Mouse (Mus musculus) forebrain, embryonic 14.5 days (tissue): ENCODE results near the gene Klhdc9. TPM values are rescaled to one million over a fixed set of nuclear protein-coding genes. Genes with fewer than 3 reads are reported as not detected.

Source experiments
- ATAC-seq: fragments of 200-750 bp; cut with Nextera tagmentation; 2 replicates; pipeline ENCODE4 v1.8.0; 2017; ENCODE audit warnings: mild to moderate bottlenecking, moderate library complexity
- DNase-seq: peaks from one replicate; pipeline ENCODE4 v3.0.0-alpha.2; 2015; ENCODE audit warnings: low spot score
- H3K27ac ChIP-seq: fragments of 300-500 bp; sonication (generic); 2 replicates; pipeline ENCODE4 v1.5.1; 2014; ENCODE audit warnings: low read depth, mild to moderate bottlenecking, control low read depth, low read length, moderate library complexity
- H3K27me3 ChIP-seq: fragments of 300-500 bp; sonication (generic); replicated peaks from 2 replicates; pipeline ENCODE4 v1.6.1; 2014; ENCODE audit warnings: low read length, control low read depth, mixed read lengths; ENCODE audit not compliant: control insufficient read depth, insufficient read depth
- H3K36me3 ChIP-seq: fragments of 300-500 bp; sonication (generic); 2 replicates; pipeline ENCODE4 v1.6.1; 2014; ENCODE audit warnings: low read length, control low read depth; ENCODE audit not compliant: control insufficient read depth, insufficient read depth
- H3K4me1 ChIP-seq: fragments of 300-500 bp; sonication (generic); 2 replicates; pipeline ENCODE4 v1.6.1; 2014; ENCODE audit warnings: antibody characterized with exemption, low read length, control low read depth; ENCODE audit not compliant: control insufficient read depth, insufficient read depth
- H3K4me2 ChIP-seq: fragments of 300-500 bp; sonication (generic); 2 replicates; pipeline ENCODE4 v1.6.1; 2014; ENCODE audit warnings: mild to moderate bottlenecking, control low read depth, low read length
- H3K4me3 ChIP-seq: fragments of 300-500 bp; sonication (generic); 2 replicates; pipeline ENCODE4 v1.5.1; 2014; ENCODE audit warnings: low read depth, low read length, control low read depth
- H3K9ac ChIP-seq: fragments of 300-500 bp; sonication (generic); 2 replicates; pipeline ENCODE4 v1.6.1; 2014; ENCODE audit warnings: mild to moderate bottlenecking, low read length, control low read depth, moderate library complexity
- H3K9me3 ChIP-seq: fragments of 300-500 bp; sonication (generic); replicated peaks from 2 replicates; pipeline ENCODE4 v1.6.1; 2016; ENCODE audit warnings: low read length, control low read depth, mixed read lengths; ENCODE audit not compliant: control insufficient read depth
- WGBS: fragments of 180-500 bp; shearing (Covaris S2); extraction: QIAGEN DNeasy Blood & Tissue Kit; methylation state at CpG from one replicate; pipeline ENCODE4 v1.1.7; 2014; 5-methylcytosine and 5-hydroxymethylcytosine counted together
- polyA plus RNA-seq: library from polyadenylated mRNA; unstranded; fragments of >200 nt; fragmentation: Nextera tagmentation; extraction: Ambion mirVana; gene quantifications from 2 replicates; pipeline ENCODE4 v1.2.1, GENCODE M21; 2014

The Klhdc9 gene
- polyA plus RNA-seq, 1 experiment from 2014 or later: 5.2 TPM

- DNase-seq: peak; percentile 91
- Histone ChIP-seq H3K4me1 (peaks cover 8% of the 10 kb centered on the region), H3K9ac (peak overlapping the region; percentile 60), H3K9me3 (no peaks in the 10 kb centered on the region), H3K27ac (peak overlapping the region; percentile 55), H3K36me3 (peaks cover 22% of the 10 kb centered on the region), H3K4me3 (peak overlapping the region; percentile 48), H3K4me2 (peak overlapping the region; percentile 84), H3K27me3 (no peaks in the 10 kb centered on the region)
- ATAC-seq: peak; percentile 83
- WGBS: 39% methylated on average over 16 of the region's 16 CpGs
Observed at GRCm38 (mm10) chr1:171361106-171362103, 807 bp upstream of the Klhdc9 start.

- H3K4me3 ChIP-seq: peak overlapping the region; percentile 48
- ATAC-seq (no peak; the same call in 1 of the 2 replicates), DNase-seq (no peak)
- H3K27me3 ChIP-seq: no peaks in the 10 kb centered on the region
- H3K4me1 ChIP-seq: peaks cover 8% of the 10 kb centered on the region
- peak overlapping the region; percentile 52 for H3K27ac ChIP-seq
- 4% methylated on average over 26 of the region's 26 CpGs for WGBS
- no peaks in the 10 kb centered on the region for H3K9me3 ChIP-seq
- peaks cover 23% of the 10 kb centered on the region for H3K36me3 ChIP-seq
- H3K4me2 ChIP-seq: peak overlapping the region; percentile 84
- peak overlapping the region; percentile 60 for H3K9ac ChIP-seq
Observed at GRCm38 (mm10) chr1:171360253-171360652, 345 bp downstream of the Klhdc9 start.

GRCm38 (mm10) chr1:171358421-171358820, 2.2 kb downstream of the Klhdc9 start:
- Histone ChIP-seq H3K27ac (no peak overlapping the region), H3K4me3 (no peak overlapping the region), H3K4me2 (no peak overlapping the region), H3K9ac (no peak overlapping the region), H3K36me3 (peaks cover 23% of the 10 kb centered on the region), H3K4me1 (peaks cover 8% of the 10 kb centered on the region), H3K9me3 (no peaks in the 10 kb centered on the region), H3K27me3 (no peaks in the 10 kb centered on the region)
- DNase-seq (peak; percentile 73), ATAC-seq (no peak)
- WGBS: 77% methylated on average over 4 of the region's 4 CpGs

- H3K36me3 ChIP-seq: peaks cover 23% of the 10 kb centered on the region
- no peaks in the 10 kb centered on the region for H3K27me3 ChIP-seq
- H3K4me3 ChIP-seq: no peak overlapping the region
- H3K9ac ChIP-seq: no peak overlapping the region
- 90% methylated on average over 2 of the region's 2 CpGs for WGBS
- no peak for ATAC-seq
- H3K9me3 ChIP-seq: no peaks in the 10 kb centered on the region
- peaks cover 8% of the 10 kb centered on the region for H3K4me1 ChIP-seq
- no peak overlapping the region for H3K4me2 ChIP-seq
- DNase-seq: no peak
- no peak overlapping the region for H3K27ac ChIP-seq
Observed at GRCm38 (mm10) chr1:171356814-171357213, 3.8 kb downstream of the Klhdc9 start.

- Histone ChIP-seq H3K27ac (no peak overlapping the region), H3K9me3 (no peaks in the 10 kb centered on the region), H3K4me2 (no peak overlapping the region), H3K4me3 (no peak overlapping the region), H3K36me3 (peaks cover 23% of the 10 kb centered on the region), H3K9ac (no peak overlapping the region), H3K4me1 (peaks cover 5% of the 10 kb centered on the region), H3K27me3 (no peaks in the 10 kb centered on the region)
- ATAC-seq (no peak), DNase-seq (peak; percentile 30)
- WGBS: 88% methylated on average over 5 of the region's 5 CpGs
Observed at GRCm38 (mm10) chr1:171355812-171356340, 4.7 kb downstream of the Klhdc9 start.

- H3K4me2 ChIP-seq: no peak overlapping the region
- no peaks in the 10 kb centered on the region for H3K36me3 ChIP-seq
- H3K27ac ChIP-seq: no peak overlapping the region
- ATAC-seq (no peak), DNase-seq (no peak)
- WGBS: 96% methylated on average over 2 of the region's 2 CpGs
- H3K4me1 ChIP-seq: peaks cover 14% of the 10 kb centered on the region
- no peak overlapping the region for H3K9ac ChIP-seq
- no peaks in the 10 kb centered on the region for H3K27me3 ChIP-seq
- H3K9me3 ChIP-seq: peaks cover 3% of the 10 kb centered on the region; the same call in 1 of the 2 replicates
- no peak overlapping the region for H3K4me3 ChIP-seq
Observed at GRCm38 (mm10) chr1:171349210-171349609, 11.4 kb downstream of the Klhdc9 start.

GRCm38 (mm10) chr1:171348665-171349064, 11.9 kb downstream of the Klhdc9 start:
- DNase-seq (no peak), ATAC-seq (no peak)
- Histone ChIP-seq H3K27me3 (no peaks in the 10 kb centered on the region), H3K4me1 (peaks cover 14% of the 10 kb centered on the region), H3K27ac (no peak overlapping the region), H3K9ac (no peak overlapping the region), H3K4me2 (no peak overlapping the region), H3K9me3 (peaks cover 3% of the 10 kb centered on the region; the same call in 1 of the 2 replicates), H3K4me3 (no peak overlapping the region), H3K36me3 (no peaks in the 10 kb centered on the region)
- 93% methylated on average over 3 of the region's 3 CpGs for WGBS

GRCm38 (mm10) chr1:171346095-171346450, 14.5 kb downstream of the Klhdc9 start:
- ATAC-seq: no peak; the same call in 1 of the 2 replicates
- Histone ChIP-seq H3K27ac (peak overlapping the region; percentile 52), H3K4me2 (peak overlapping the region; percentile 83), H3K4me3 (peak overlapping the region; percentile 95), H3K4me1 (peaks cover 14% of the 10 kb centered on the region), H3K36me3 (peaks cover 24% of the 10 kb centered on the region), H3K9me3 (peaks cover 3% of the 10 kb centered on the region; the same call in 1 of the 2 replicates), H3K27me3 (no peaks in the 10 kb centered on the region), H3K9ac (peak overlapping the region; percentile 84)
- DNase-seq: no peak
- WGBS: under 1% methylated on average over 14 of the region's 14 CpGs
